Mouse (Mus musculus): ENCODE data around the gene Nhsl2.

Nhsl2 gene

DNA sequence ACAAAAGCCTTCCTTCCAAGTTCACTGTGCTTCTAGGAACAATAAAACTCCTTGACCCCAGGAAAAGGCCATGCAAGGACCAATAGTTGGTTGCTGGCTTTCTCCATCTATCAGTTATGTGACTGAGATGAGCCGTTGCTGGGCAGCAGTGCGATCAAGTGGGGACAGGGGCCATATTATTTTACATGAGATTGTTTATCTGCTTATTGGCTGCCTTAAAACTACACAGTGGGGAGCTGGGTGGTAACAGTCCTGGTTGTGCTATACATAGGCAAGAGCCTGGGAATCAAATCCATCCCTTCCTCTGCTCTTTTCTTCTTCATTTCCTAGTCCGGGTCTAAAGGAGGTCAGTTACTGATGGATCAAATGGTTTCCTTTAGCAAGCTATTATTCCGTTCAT, 53.4 kb downstream of the Nhsl2 start:
- no peak for DNase-seq (ENCODE audit: low spot score)

- no peak for DNase-seq (ENCODE audit: low spot score)
Measured at GRCm38 (mm10) chrX:101907301-101907700, 58.1 kb downstream of the Nhsl2 start.

- no peak for DNase-seq (ENCODE audit: low spot score)
Measured at GRCm38 (mm10) chrX:101929131-101929530, 79.9 kb downstream of the Nhsl2 start.

DNA sequence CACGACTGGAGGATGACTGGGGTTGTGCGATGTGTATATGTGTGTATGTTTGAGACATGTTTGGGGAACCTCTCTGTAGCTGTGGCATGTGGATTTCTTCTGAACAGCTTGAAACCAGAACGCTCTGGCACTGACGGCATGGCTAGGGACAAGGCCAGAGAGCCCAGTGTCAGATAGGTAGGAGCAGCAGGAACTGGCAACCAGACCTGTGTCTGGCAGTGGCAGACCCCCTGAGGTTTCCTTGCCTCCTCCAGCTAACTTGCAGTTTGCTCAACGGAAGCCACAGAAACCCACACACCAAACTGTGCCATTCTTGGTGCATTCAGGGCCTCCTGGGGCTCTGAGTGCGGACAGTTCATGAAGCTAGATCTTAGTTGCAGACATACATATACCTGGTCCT, 81.1 kb downstream of the Nhsl2 start:
- DNase-seq (ENCODE audit: low spot score), result no peak

DNA sequence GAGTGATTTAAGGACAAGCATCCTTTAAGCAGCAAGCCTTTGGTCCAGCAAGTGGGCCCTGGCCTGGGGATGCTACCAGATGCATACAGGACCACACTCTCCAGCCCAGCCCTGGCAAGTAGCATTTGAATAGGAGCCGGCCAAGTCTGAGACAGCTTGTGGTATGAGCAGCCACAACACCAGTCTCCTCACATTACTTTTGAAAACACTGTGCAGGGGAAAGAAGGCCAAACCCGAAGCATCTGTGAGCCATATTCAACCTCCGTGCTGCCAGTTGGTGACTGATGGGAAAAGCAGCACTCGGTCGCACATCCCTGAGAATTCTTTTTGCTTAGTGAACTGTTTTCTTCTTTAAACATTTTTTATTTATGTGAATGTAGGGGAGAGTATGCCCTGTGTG, 81.8 kb downstream of the Nhsl2 start:
- no peak for DNase-seq (ENCODE audit: low spot score)

DNA sequence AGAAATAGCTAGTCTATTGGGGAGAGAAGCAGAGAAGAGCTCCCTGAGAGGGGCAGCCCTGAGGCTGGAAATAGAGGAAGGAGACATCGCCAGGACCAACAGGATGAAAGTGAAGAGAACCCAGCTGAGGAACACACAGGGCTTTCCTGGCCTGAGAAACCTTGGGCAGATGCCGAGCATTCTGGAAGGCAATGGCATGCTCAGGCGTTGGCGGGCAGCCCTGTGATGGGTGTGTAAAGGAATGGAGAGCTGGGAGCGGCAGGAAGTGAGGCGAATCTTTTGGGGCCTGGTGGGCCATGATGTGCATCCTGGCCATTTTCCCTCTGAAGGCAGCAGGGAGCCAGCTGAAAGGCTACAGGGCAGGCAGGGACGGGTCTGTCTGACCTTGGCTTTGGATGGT, 83.1 kb downstream of the Nhsl2 start:
- DNase-seq (ENCODE audit: low spot score), result no peak

GRCm38 (mm10) chrX:101933346-101933745, 84.2 kb downstream of the Nhsl2 start:
- DNase-seq (ENCODE audit: low spot score), result no peak

DNA sequence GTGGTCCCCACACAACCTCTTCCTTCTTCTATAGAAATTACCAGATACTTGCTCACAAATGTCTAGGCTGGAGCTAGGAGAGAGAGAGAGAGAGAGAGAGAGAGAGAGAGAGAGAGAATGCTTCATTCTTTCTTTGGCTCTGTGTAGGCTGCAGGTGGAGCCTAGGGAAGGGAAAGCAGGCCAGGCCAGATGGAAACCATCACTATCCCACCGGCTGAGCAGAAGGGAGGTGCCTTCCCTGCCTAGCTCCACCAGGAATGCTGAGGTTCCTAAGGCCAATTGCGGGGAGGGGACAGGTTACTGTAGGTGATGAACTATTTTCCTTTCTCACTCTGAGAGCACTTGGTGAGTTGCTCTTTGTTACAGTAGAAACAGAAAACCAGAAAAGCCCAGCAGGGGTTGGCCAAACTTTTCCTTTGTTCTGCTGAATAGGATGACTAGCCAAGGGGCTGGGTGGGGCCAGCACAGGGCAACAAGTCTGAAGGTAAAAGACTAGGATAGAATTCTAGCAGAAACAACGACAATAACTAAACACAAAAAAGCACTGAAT, 86.2 kb downstream of the Nhsl2 start:
- no peak for DNase-seq (ENCODE audit: low spot score)

- DNase-seq (ENCODE audit: low spot score), result no peak
Measured at GRCm38 (mm10) chrX:101939486-101939885, 90.3 kb downstream of the Nhsl2 start.

GRCm38 (mm10) chrX:101942461-101942896, 93.3 kb downstream of the Nhsl2 start:
- peak; percentile 20 for DNase-seq (ENCODE audit: low spot score)

DNA sequence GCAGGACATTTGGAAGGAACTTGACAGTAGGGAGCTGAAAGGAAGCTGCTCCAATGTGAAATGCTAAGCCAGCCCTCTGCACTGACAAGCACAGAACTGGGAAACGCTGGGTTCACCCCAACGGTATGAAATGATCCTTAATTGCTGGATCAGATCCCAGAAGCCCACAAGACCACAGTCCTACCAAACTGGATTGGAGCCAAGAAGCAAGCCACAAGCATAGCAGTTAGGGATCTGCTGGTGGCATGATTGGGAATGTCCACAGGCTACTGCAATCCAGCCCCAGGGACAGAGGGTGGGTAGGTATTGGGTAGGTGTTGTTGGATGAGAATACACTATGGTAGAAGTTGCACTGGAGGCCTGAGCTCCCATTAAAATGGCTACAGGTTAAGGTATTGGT, 94.6 kb downstream of the Nhsl2 start:
- no peak for DNase-seq (ENCODE audit: low spot score)

DNA sequence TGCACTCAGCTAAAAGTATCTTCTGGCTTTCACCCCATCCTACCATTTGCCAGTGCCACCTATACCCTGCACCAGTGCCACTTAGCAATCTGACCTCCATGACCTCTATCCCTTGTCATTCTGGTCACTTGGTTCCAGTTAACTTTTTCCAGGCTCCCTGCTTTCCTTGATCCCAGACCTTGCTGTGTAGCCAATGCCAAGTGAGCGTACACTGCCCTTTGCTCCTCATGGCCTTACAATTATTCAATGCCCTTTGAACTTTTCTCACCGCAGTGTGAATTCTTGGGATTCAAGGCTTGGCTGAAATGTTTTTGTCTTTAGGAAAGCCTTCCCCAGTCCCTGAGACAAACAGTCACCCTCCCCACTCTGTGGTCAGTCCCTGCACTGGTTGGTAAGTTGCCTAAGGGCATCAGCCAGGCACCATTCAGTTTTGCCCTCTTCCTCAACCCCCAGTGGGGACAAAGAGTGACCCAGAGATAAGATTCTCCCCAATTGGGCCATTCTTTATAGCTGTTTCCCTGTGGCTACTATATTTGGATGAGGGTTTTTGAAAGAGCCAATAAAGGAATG, 95.7 kb downstream of the Nhsl2 start:
- no peak for DNase-seq (ENCODE audit: low spot score)

DNA sequence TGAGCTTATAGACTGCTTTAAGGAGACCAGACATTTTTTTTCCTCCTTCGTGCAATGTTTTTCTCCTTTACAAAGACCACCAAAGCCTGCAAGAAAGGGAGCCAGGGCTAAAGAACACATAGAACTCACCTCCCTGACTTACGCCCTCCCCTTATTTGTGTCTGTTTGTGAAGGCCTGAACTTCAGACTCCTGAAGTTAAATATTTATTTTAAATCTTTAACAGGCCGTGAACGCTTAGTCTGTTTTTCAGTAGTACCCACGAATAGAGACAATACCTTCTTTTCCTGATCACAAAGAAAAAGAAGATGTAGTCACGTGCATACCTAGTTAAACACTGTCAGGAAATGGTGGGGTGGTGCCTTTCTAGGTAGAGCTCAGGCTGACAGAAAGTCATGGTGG, 103.3 kb downstream of the Nhsl2 start:
- no peak for DNase-seq (ENCODE audit: low spot score)

GRCm38 (mm10) chrX:101953256-101953655, 104.1 kb downstream of the Nhsl2 start:
- DNase-seq (ENCODE audit: low spot score), result no peak

- peak; percentile 86 for DNase-seq (ENCODE audit: low spot score)
Measured at GRCm38 (mm10) chrX:101953787-101954491, 104.8 kb downstream of the Nhsl2 start.

DNA sequence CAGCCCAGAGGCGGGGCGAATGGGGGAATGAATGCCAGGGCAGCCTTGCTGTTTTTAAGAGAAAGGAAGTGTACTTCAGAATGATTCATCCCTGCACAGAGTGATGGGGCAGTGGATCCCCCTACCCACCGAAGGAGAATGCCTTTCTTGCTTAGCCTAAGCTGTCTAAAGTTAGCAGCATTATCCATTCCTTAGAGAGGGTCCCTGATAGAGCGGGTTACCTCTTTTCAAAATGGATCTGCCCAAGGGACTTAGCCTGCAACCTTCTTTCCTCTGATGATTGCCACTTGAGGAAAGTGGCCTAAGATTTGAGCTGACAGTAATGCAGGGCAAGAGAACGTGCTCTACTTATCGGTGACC, 105.3 kb downstream of the Nhsl2 start:
- DNase-seq (ENCODE audit: low spot score), result no peak

- no peak for DNase-seq (ENCODE audit: low spot score)
Measured at GRCm38 (mm10) chrX:101961848-101962247, 112.7 kb downstream of the Nhsl2 start.

DNA sequence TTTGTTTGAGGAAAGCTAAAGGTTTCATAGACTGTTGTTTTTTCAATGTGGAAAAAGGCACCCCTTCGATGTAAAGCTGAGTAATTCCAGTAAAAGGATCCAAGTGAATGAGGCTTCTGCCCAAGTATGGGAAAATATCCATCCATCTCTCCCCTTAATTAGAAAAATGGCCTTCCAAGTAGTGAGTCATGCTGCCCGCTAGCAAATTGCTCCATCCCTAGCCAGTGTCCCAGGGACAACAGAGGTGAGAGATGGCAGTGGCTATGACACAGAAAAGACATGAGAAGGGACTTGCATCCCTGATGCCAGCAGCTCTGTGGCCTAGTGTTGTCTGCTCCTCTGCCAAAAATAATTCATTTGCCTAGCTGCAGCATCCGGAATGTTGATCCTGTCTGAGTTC, 114.5 kb downstream of the Nhsl2 start:
- no peak for DNase-seq (ENCODE audit: low spot score)

GRCm38 (mm10) chrX:101973028-101973427, 123.8 kb downstream of the Nhsl2 start:
- no peak for DNase-seq (ENCODE audit: low spot score)

DNA sequence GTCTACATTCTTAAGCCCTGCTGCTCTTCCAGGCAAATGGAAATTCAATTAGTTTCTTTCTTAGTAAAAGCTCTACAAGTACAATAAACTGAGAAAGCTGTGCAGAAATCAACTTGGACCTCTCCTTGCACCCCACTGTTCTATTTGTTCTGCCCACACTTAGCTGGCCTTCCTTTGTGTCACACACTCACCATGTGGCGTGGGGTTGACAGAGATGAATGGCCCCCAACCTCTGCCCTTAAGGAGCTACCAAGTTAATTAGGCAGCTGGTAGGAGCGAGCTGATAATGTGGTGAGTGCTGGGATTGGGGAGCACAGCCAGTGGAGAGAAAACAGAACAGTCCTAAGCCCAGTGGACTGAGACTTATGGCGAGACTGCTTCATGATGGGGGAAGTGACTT, 127.7 kb downstream of the Nhsl2 start:
- no peak for DNase-seq (ENCODE audit: low spot score)

DNA sequence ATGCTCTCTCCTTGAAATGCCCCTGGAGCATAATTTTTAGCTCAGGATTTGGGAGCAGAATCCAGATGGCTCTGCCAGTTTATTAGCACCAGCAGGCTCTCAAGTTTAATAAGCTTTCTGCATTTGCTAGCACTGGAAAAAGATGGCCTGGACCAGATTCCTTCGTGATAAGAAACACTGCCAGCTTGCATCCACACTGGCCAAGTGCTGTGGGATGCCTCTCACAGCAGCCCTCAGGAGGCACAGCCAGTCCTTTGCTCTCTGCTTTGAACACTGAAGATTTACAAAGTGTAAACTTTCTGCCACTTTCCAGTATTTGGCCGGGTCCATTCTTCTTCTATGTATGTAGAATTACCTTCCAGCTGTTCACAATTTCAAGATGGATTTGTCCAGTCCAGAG, 129.7 kb downstream of the Nhsl2 start:
- no peak for DNase-seq (ENCODE audit: low spot score)

- DNase-seq (ENCODE audit: low spot score), result no peak
Measured at GRCm38 (mm10) chrX:101979267-101979666, 130.1 kb downstream of the Nhsl2 start.

GRCm38 (mm10) chrX:101980586-101980985, 131.4 kb downstream of the Nhsl2 start:
- no peak for DNase-seq (ENCODE audit: low spot score)

DNA sequence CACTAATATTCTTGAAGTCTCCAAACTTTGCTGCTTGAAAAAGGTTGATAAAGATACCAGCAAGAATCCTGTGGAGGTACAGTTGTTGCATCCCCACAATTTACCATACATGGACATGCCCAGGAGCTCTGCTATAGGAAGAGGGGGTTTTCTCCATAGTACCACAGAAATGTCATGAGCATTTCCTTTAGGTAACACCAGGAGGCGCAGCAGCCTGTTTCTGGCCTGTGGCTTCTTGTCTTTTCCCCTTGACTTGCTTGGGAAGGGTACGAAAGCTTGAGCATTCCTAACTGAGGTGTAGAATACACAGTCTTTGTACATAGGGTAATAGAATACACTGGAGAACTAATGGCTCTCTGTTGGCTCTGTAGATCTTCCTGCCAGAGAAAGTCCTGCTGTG, 132.3 kb downstream of the Nhsl2 start:
- DNase-seq (ENCODE audit: low spot score), result no peak
